Mouse (Mus musculus): ENCODE measurements around the gene Rce1.
A peak's percentile ranks its signal among the peaks of the same experiment; 100 is the strongest.

DNA sequence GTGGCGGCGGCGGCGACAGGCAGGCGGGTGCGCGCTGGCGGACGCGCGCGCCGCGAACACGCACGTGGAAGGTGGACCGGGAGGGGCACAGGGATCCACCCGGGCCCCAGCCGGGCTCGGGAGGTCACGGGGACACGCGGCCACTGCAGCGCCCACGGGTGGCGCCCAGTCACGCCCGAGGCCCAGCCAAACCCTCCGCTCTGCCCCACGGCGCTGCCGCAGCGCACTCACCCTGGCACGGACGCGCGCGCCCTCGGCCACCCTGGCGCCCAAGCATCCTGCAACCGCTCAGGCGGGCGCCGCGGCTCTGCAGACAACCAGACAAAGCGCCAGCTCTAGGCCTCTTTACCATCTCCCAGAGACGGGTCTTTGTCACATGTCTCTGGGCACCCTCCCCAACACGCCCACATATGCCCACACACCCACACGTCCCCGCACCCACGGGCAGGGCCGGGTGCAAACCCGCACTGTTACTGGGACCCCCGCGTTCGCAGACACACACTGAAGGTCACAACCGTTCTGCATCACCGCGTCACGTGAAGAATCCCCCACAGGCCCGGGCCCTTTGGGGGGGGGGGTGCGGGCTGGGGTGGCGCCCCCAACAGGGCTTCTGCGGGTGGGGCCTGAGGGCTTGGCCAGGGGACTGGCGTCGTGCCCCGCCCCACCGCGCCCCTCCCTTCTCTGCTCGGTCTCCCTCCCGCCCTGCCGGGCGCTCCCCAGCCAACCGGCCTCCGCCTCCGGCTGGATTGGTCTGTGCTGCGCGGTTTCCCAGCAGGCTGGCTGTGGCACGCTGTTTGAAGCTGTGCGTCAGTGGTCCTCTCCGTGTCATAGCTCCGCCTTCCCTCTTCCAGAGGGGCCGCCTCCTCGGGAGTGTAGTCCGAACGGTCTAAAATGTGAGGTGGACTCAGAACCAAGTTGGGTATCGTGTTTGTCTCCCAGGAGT lies 10.0 kb downstream of the Rce1 start, which contains the start of gene Lrfn4:
- TF ChIP-seq POLR2A (IDR thresholded peaks at IDR 0.05; ENCODE audit: insufficient read depth, low read length) (peak; percentile 50), CTCF (IDR thresholded peaks at IDR 0.05; ENCODE audit: low read depth, low read length) (no peak)
